Mouse (Mus musculus) Patski (cell line): Measurements from ENCODE around the gene Efna2. TPM values are rescaled to one million over a fixed set of nuclear protein-coding genes. Genes with fewer than 3 reads are reported as not detected.

Experiments used
- ATAC-seq: fragments of 100-300 bp; one replicate; pipeline ENCODE4 v1.8.0; 2021
- CTCF ChIA-PET: fragments of 350-600 bp; sonication (Branson Sonifier 250); formaldehyde crosslinking; loops from one replicate; lab custom pipeline; 2022; ENCODE audit warnings: inconsistent platforms; lab: Charles Lee
- POLR2A ChIA-PET: fragments of 350-600 bp; sonication (Branson Sonifier 250); formaldehyde crosslinking; loops from one replicate; lab custom pipeline; 2022; ENCODE audit warnings: antibody characterized with exemption, inconsistent platforms; lab: Charles Lee
- DNase-seq: peaks from one replicate; pipeline ENCODE4 v3.0.0-alpha.2; 2011; ENCODE audit warnings: low read depth, low spot score
- H3K27me3 ChIP-seq: fragments of 371-371 bp; one replicate; pipeline ENCODE4 v1.5.1; 2021
- CTCF ChIP-seq: fragments of 100-300 bp; IDR thresholded peaks from one replicate; pipeline ENCODE4 v1.5.1; 2021
- in situ Hi-C: fragments of 300-500 bp; cut with MboI; formaldehyde crosslinking; loops from 3 replicates; pipeline ENCODE4 v1.11.1; 2018; ENCODE audit warnings: low pct_unique_long_range_greater_than_20kb, mixed read lengths
- polyA plus RNA-seq: library from polyadenylated mRNA; unstranded; gene quantifications from one replicate; pipeline ENCODE4 v1.2.3, GENCODE M21; 2021

The Efna2 gene
- polyA plus RNA-seq, 1 experiment from 2014 or later, result 1.1 TPM

- TF ChIP-seq CTCF, result no peak
- in situ Hi-C loops, result no loop called here
- H3K27me3 ChIP-seq, result no peaks in the 10 kb centered on the region
- no peak for DNase-seq
- ATAC-seq, result no peak
- ChIA-PET CTCF (interaction anchor here (0.9 to 7.0 kb wide), 2 partner anchors 8 to 12 kb away, joined by 3 to 69 read pairs; partner anchors contain the start of gene Cirbp), POLR2A (interaction anchor here (2.0 to 15.5 kb wide), 2 partner anchors 9 to 166 kb away, joined by 5 to 191 read pairs; partner anchors contain the start of gene Cirbp)
Measured at GRCm38 (mm10) chr10:80153713-80154112, 25.6 kb upstream of the Efna2 start.

- in situ Hi-C loops, result no loop called here
- CTCF ChIA-PET, result interaction anchor here (1.3 to 7.0 kb wide), 2 partner anchors 9 to 11 kb away, joined by 3 to 69 read pairs; partner anchors contain the start of gene Cirbp
- POLR2A ChIA-PET, result interaction anchor here (0.6 to 15.5 kb wide), 3 partner anchors 8 to 167 kb away, joined by 4 to 191 read pairs (median 5); partner anchors contain the start of gene Cirbp
- ATAC-seq (no peak), DNase-seq (no peak)
- H3K27me3 ChIP-seq, result no peaks in the 10 kb centered on the region
- TF ChIP-seq CTCF, result no peak
Measured at GRCm38 (mm10) chr10:80154384-80154783, 24.9 kb upstream of the Efna2 start.

- ATAC-seq (no peak), DNase-seq (no peak)
- in situ Hi-C loops, result no loop called here
- CTCF ChIA-PET, result interaction anchor here (1.3 to 7.0 kb wide), 2 partner anchors 10 kb away, joined by 3 to 69 read pairs; partner anchors contain the start of gene Cirbp
- no peaks in the 10 kb centered on the region for H3K27me3 ChIP-seq
- no peak for TF ChIP-seq CTCF
- POLR2A ChIA-PET, result interaction anchor here (0.6 to 15.5 kb wide), 4 partner anchors 8 to 168 kb away, joined by 4 to 191 read pairs (median 6); partner anchors contain the start of gene Cirbp
Measured at GRCm38 (mm10) chr10:80155277-80155676, 24.0 kb upstream of the Efna2 start.

- no peak for TF ChIP-seq CTCF
- ATAC-seq (no peak), DNase-seq (no peak)
- CTCF ChIA-PET, result interaction anchor here (7.0 kb wide), 1 partner anchor 9 kb away, joined by 69 read pairs; the partner anchor contains the start of gene Cirbp
- no peaks in the 10 kb centered on the region for H3K27me3 ChIP-seq
- POLR2A ChIA-PET, result interaction anchor here (0.6 to 15.5 kb wide), 4 partner anchors 7 to 117 kb away, joined by 3 to 191 read pairs (median 6); partner anchors contain the start of genes Cirbp and Midn
- in situ Hi-C loops, result no loop called here
Measured at GRCm38 (mm10) chr10:80156002-80156751, 23.1 kb upstream of the Efna2 start.

GRCm38 (mm10) chr10:80156752-80157053, 22.6 kb upstream of the Efna2 start:
- ChIA-PET CTCF (interaction anchor here (7.0 kb wide), 1 partner anchor 9 kb away, joined by 69 read pairs; the partner anchor contains the start of gene Cirbp), POLR2A (interaction anchor here (0.9 to 15.5 kb wide), 3 partner anchors 6 to 11 kb away, joined by 4 to 191 read pairs (median 8); partner anchors contain the start of genes Cirbp and Midn)
- no peak for ATAC-seq
- no peak for DNase-seq
- in situ Hi-C loops, result no loop called here
- TF ChIP-seq CTCF, result no peak
- no peaks in the 10 kb centered on the region for H3K27me3 ChIP-seq

GRCm38 (mm10) chr10:80157141-80157929, 21.9 kb upstream of the Efna2 start:
- no peak for ATAC-seq
- in situ Hi-C loops, result no loop called here
- ChIA-PET CTCF (interaction anchor here (7.0 kb wide), 1 partner anchor 8 kb away, joined by 69 read pairs; the partner anchor contains the start of gene Cirbp), POLR2A (interaction anchor here (2.2 to 15.5 kb wide), 3 partner anchors 5 to 12 kb away, joined by 8 to 191 read pairs (median 191); partner anchors contain the start of genes Cirbp and Midn)
- no peak for DNase-seq
- no peaks in the 10 kb centered on the region for H3K27me3 ChIP-seq
- TF ChIP-seq CTCF, result no peak

GRCm38 (mm10) chr10:80158307-80158986, 20.8 kb upstream of the Efna2 start:
- H3K27me3 ChIP-seq, result no peaks in the 10 kb centered on the region
- ChIA-PET POLR2A (interaction anchor here (0.6 to 11.6 kb wide), 4 partner anchors 8 to 233 kb away, joined by 3 to 191 read pairs (median 4); partner anchors contain the start of gene Midn), CTCF (interaction anchor here (1.4 kb wide), 1 partner anchor 13 kb away, joined by 5 read pairs; no protein-coding TSS in a partner anchor)
- DNase-seq (no peak), ATAC-seq (no peak)
- TF ChIP-seq CTCF, result no peak
- in situ Hi-C loops, result no loop called here

- CTCF ChIA-PET, result interaction anchor here (1.4 kb wide), 1 partner anchor 14 kb away, joined by 5 read pairs; no protein-coding TSS in a partner anchor
- DNase-seq, result no peak
- TF ChIP-seq CTCF, result no peak
- POLR2A ChIA-PET, result interaction anchor here (1.1 to 11.6 kb wide), 2 partner anchors 9 kb away, joined by 3 to 191 read pairs; partner anchors contain the start of gene Midn
- no peaks in the 10 kb centered on the region for H3K27me3 ChIP-seq
- ATAC-seq, result no peak
- in situ Hi-C loops, result no loop called here
Measured at GRCm38 (mm10) chr10:80159021-80159560, 20.2 kb upstream of the Efna2 start.
